Mouse (Mus musculus) layer of hippocampus, adult 8-10 months (tissue): Measurements from ENCODE around the gene Vmn1r60. TPM values are rescaled to one million over a fixed set of nuclear protein-coding genes. Genes with fewer than 3 reads are reported as not detected.
"Not testable (repeated sequence)": the region's sequence is repeated elsewhere in the genome, so short reads cannot be mapped to it uniquely, and the experiment has no call there.

ENCODE experiments used
- DNase-seq, 2 experiments: peaks; one replicate each; pipeline ENCODE4 v3.0.0; 2022; ENCODE audit warnings: low spot score in 2 of 2
- total RNA-seq, 4 experiments: library from RNA; stranded (reverse); gene quantifications; 2 replicates each; pipeline ENCODE4 v1.2.4; 2022

Gene Vmn1r60
- total RNA-seq = not detected

- not testable (repeated sequence) for DNase-seq
These were observed at the start of gene Vmn1r60 for GRCm38 (mm10) chr7:5547217-5547616. Vmn1r60 (minus strand) TSS chr7:5547317.

DNA sequence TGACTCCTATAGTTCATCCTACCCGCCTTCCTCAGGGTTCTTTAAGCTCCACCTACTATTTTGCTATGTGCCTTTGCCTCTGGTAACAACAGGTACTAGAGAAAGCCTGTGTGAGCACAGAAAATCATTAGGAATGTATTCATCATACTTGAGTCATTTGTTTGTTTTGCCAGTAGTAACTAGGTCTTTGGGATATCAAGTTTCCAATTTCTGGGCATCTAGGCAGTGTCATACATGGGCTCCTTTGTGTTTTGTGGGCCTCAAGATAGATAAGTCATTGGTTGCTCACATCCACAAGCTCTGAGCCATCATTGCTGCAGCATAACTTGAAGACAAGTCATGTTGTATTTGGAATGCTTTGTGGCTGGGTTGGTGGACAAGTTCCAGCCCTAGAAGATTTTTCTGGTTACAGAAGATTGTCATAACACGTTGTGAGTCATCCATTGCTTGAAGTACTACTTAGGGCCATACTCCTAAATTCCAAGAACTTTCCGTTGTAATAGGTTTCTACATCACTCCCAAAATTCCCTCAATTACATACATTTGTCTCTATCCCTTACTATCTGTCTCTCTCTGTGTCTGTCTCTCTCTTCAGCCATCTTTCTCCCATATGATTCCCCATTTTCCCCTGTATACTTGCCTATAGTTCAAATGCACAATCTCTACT lies 6.2 kb downstream of the Vmn1r60 start:
- not testable (repeated sequence) for DNase-seq

DNA sequence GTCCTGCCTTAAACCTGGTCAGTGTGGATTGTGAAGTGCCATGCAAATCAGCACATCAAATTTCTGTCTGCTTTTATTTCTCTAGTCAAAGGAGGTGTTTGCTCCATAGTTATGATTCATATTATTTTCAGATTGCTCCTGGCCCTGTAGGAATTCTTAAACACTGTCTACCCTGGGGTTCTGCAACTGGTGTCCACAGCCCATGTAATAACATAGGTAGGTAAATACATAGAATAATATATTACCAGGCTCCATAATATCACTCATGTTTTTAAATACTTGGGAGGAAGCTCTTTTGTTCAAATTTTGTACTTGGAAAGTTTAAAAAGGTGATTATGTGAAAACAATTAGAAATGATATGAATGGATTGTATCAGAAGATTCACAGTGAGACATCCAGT lies 53.3 kb downstream of the Vmn1r60 start, which contains the start of gene Vmn2r28:
Gene Vmn2r28 (minus strand): TSS at position 101 of the 400 bp plus-strand sequence.
- not testable (repeated sequence) for DNase-seq

Other genes starting within 250 kb of the Vmn1r60 start
- not detected for gene Gm5065, start 196.8 kb downstream of the Vmn1r60 start, total RNA-seq
- gene Nlrp2, start 196.3 kb downstream of the Vmn1r60 start, total RNA-seq = not detected
- gene Vmn1r58, start 133.9 kb downstream of the Vmn1r60 start, total RNA-seq = not detected
- not detected for gene Vmn1r59, start 90.5 kb downstream of the Vmn1r60 start, total RNA-seq
- gene Vmn2r28, start 53.4 kb downstream of the Vmn1r60 start, total RNA-seq = not detected
- gene Vmn1r61, start 66.0 kb upstream of the Vmn1r60 start, total RNA-seq = not detected
- gene Vmn1r62, start 126.3 kb upstream of the Vmn1r60 start, total RNA-seq = not detected